Mouse (Mus musculus) forebrain, postnatal 0 days (tissue): ENCODE data around the gene Hs3st2. TPM values are rescaled to one million over a fixed set of nuclear protein-coding genes. Genes with fewer than 3 reads are reported as not detected.
A peak's percentile ranks its signal among the peaks of the same experiment; 100 is the strongest.
"Not testable (repeated sequence)": the region's sequence is repeated elsewhere in the genome, so short reads cannot be mapped to it uniquely, and the experiment has no call there.

ENCODE experiments used
- ATAC-seq: fragments of 200-750 bp; cut with Nextera tagmentation; 2 replicates; pipeline ENCODE4 v1.8.0; 2017; ENCODE audit warnings: mild to moderate bottlenecking, moderate library complexity
- DNase-seq: peaks from one replicate; pipeline ENCODE4 v3.0.0-alpha.2; 2015
- H3K27ac ChIP-seq: fragments of 300-500 bp; sonication (generic); 2 replicates; pipeline ENCODE4 v1.5.1; 2014; ENCODE audit warnings: low read depth, mild to moderate bottlenecking, antibody characterized with exemption, low read length, moderate library complexity, mixed read lengths
- H3K27me3 ChIP-seq: fragments of 300-500 bp; sonication (generic); 2 replicates; pipeline ENCODE4 v1.6.1; 2014; ENCODE audit warnings: mild to moderate bottlenecking, low read length, mixed read lengths; ENCODE audit not compliant: insufficient read depth
- H3K36me3 ChIP-seq: fragments of 300-500 bp; sonication (generic); 2 replicates; pipeline ENCODE4 v1.6.1; 2014; ENCODE audit warnings: mild to moderate bottlenecking, moderate library complexity; ENCODE audit not compliant: insufficient read depth
- H3K4me1 ChIP-seq: fragments of 300-500 bp; sonication (generic); 2 replicates; pipeline ENCODE4 v1.6.1; 2014; ENCODE audit warnings: antibody characterized with exemption; ENCODE audit not compliant: insufficient read depth
- H3K4me2 ChIP-seq: fragments of 300-500 bp; sonication (generic); 2 replicates; pipeline ENCODE4 v1.6.1; 2014; ENCODE audit warnings: low read depth, mild to moderate bottlenecking, moderate library complexity
- H3K4me3 ChIP-seq: fragments of 300-500 bp; sonication (generic); 2 replicates; pipeline ENCODE4 v1.5.1; 2014; ENCODE audit warnings: low read depth, low read length, mixed read lengths
- H3K9ac ChIP-seq: fragments of 300-500 bp; sonication (generic); 2 replicates; pipeline ENCODE4 v1.6.1; 2014; ENCODE audit warnings: mild to moderate bottlenecking
- H3K9me3 ChIP-seq: fragments of 300-500 bp; sonication (generic); 2 replicates; pipeline ENCODE4 v1.6.1; 2016; ENCODE audit warnings: low read length
- CTCF ChIP-seq: sonication (generic); IDR thresholded peaks from 2 replicates; pipeline ENCODE4 v1.5.1; 2016; ENCODE audit warnings: antibody characterized with exemption, control low read depth, low read depth
- WGBS: fragments of 180-500 bp; shearing (Covaris S2); extraction: QIAGEN DNeasy Blood & Tissue Kit; methylation state at CpG from one replicate; pipeline ENCODE4 v1.1.7; 2014; 5-methylcytosine and 5-hydroxymethylcytosine counted together
- polyA plus RNA-seq: library from polyadenylated mRNA; unstranded; fragments of >200 nt; fragmentation: Nextera tagmentation; extraction: Ambion mirVana; gene quantifications from 2 replicates; pipeline ENCODE4 v1.2.1, GENCODE M21; 2015
- total RNA-seq: library from RNA; depleted of rRNA; stranded (reverse); fragments of >200 nt; gene quantifications from 2 replicates; pipeline ENCODE4 v1.2.3, GENCODE M21; 2014; rRNA removed

Hs3st2 gene
- total RNA-seq (17.9 and 28.3 TPM in 2 replicates), polyA plus RNA-seq (22.3 and 31.7 TPM in 2 replicates)

DNA sequence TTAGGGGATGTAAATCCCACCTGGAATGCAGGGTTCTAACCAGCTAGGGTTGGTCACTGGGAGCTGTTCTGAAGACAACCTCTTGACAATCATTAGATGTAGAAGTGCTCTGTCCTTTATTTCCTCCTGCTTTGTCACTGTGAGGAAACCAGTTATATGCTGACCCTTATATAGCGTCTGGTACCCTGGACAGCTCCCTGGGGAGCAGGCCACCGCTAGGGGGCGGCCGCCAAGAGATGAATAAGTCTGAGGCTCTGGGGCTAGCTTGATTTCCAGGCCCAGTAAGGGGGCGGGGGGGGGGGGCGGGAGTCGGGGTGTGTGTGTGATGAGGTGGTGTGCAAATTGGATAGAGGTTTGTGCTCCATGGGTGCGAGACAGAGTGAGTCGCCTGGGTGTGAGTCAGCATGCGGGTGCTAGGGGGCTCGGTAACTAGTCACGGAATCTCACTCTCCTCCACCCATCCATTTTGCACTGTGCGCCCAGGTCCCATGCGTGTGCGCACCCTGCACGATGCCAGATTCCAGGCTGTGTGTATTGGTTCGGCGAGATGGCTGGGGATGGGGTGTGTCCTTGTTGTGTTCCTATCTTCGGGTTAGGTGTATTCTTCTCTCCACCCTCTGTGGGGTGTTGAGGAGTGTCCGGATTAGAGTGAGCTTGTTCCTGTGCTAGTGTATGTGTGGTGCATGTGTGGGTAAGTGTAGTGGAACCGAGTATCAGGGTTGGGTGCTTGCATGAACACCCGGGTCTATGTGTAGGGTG lies at the start of gene Hs3st2:
Gene Hs3st2 (plus strand): TSS at position 635 of the 759 bp plus-strand sequence.
- 2% methylated on average over 22 of the region's 22 CpGs for WGBS
- Histone ChIP-seq H3K27me3 (peaks cover 27% of the 10 kb centered on the region), H3K9me3 (no peaks in the 10 kb centered on the region), H3K27ac (no peak within 1 kb of the TSS), H3K9ac (peak within 1 kb of the TSS; percentile 56), H3K4me2 (peak within 1 kb of the TSS; percentile 92), H3K36me3 (no peaks in the 10 kb centered on the region), H3K4me3 (peak within 1 kb of the TSS; percentile 58), H3K4me1 (0 out of 2 replicates have a peak, but pooled peaks cover 5% of the 10 kb centered on the region)
- ATAC-seq (peak; percentile 52), DNase-seq (peak; percentile 67)
- peak; percentile 63 for TF ChIP-seq CTCF

DNA sequence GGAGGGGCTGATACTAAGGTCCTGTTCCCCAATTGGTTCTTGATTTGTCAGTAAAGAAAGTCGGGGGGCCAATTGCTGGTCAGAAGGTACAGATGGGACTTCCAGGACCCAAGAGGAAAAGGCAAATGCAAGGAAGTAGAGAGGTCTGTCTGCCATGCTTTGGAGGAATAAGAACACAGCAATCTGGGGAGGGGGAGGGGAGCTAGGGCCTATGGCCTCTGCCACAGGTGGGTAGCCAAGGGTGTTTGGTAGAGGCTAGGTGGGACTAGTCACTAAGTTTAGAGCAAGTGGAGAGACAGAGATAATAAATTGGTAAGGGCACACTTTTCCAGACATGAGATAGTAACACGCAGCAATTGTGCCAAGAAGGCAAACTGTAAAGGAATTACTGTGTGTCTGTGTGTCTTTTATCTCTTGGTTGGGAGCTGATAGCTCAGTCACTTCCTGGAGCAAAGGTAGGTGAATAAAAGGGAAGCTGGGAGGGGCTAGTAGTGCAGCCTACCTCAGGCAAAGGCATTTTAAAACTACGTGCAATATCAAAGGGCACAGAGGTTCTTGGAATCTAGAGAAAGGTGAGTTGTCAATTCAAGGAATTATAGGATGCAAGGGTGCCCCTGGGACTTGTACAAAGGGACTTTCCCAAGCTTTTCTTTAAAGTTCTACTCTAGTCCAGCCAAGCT lies 43.2 kb upstream of the Hs3st2 start:
- Histone ChIP-seq H3K9ac (no peak overlapping the region), H3K4me2 (no peak overlapping the region), H3K27ac (no peak overlapping the region), H3K9me3 (no peaks in the 10 kb centered on the region), H3K27me3 (no peaks in the 10 kb centered on the region), H3K4me3 (no peak overlapping the region), H3K4me1 (no peaks in the 10 kb centered on the region), H3K36me3 (no peaks in the 10 kb centered on the region)
- ATAC-seq = no peak
- no peak for DNase-seq
- WGBS = 85% methylated on average over 3 of the region's 3 CpGs
- no peak for TF ChIP-seq CTCF

DNA sequence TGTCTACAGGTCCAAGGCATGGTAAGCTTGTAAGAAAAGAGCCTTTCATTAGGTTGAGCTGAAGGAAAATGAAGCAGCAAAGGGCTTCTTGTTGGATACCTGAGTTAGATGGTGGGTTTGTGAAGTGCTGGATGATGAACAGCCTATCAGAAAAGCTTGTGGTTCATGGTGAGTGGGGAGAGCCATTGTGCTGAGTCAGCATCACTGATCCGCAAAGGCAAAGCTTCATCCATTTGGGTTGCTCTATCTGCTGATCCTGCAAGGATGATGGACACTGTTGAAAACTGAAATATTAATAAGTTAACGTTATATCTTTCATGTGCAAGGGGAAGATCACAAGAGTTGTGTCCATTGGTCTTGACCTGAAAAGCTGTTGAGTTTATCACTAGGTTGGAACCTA lies 40.0 kb upstream of the Hs3st2 start:
- Histone ChIP-seq H3K27me3 (no peaks in the 10 kb centered on the region), H3K9ac (no peak overlapping the region), H3K4me1 (no peaks in the 10 kb centered on the region), H3K36me3 (no peaks in the 10 kb centered on the region), H3K9me3 (no peaks in the 10 kb centered on the region), H3K4me3 (no peak overlapping the region), H3K27ac (no peak overlapping the region), H3K4me2 (no peak overlapping the region)
- no peak for DNase-seq
- no peak for TF ChIP-seq CTCF
- 89% methylated on average over 2 of the region's 2 CpGs for WGBS
- ATAC-seq = no peak

DNA sequence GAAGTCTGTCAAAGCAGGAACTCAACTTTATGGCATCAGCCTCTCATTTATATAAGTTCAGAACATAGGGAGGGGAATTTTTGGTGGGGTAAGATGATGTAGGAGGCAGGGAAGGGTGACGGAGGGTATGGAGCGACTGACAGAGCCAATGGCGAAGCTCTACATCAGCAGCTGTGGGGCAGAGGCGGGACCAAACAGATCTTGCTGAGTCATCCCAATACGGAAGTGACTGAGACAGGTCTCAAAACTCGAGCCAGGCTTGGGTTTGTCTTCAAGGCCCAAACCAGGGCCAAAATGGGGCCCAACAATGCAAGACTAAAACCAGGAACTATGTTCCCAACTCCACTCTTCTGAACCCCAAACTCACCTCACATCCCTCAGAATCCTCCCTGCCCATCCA lies 30.2 kb upstream of the Hs3st2 start:
- not testable (repeated sequence) for DNase-seq, H3K36me3 ChIP-seq, ATAC-seq, H3K4me2 ChIP-seq, H3K9me3 ChIP-seq, H3K4me3 ChIP-seq, H3K27me3 ChIP-seq, H3K27ac ChIP-seq, H3K9ac ChIP-seq, H3K4me1 ChIP-seq
- 91% methylated on average over 6 of the region's 6 CpGs for WGBS

DNA sequence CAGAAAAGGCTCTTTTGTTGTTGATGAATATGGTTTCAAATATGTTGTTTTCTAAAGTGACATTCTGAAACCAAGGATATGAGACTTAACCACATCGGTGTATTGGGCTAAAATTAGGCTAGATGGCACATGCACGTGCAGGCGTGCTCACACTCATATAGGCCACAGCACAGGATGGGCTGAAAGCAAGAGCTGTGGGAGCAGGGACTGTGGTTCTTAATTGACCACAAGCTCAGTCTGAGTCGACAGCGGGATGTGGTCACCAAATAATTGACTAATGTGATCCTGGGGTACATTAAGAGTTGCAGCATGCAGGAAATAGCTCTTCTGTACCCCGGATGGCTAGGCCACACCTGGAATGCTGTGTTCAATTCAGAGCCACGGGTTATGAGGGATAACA lies 26.1 kb upstream of the Hs3st2 start:
- no peak overlapping the region for H3K4me2 ChIP-seq
- no peak for ATAC-seq
- WGBS = 92% methylated on average over 7 of the region's 7 CpGs
- TF ChIP-seq CTCF = no peak
- H3K9ac ChIP-seq = no peak overlapping the region
- no peaks in the 10 kb centered on the region for H3K9me3 ChIP-seq
- H3K27ac ChIP-seq = no peak overlapping the region
- H3K4me3 ChIP-seq = no peak overlapping the region
- H3K27me3 ChIP-seq = no peaks in the 10 kb centered on the region
- DNase-seq = no peak
- H3K4me1 ChIP-seq = no peaks in the 10 kb centered on the region
- H3K36me3 ChIP-seq = no peaks in the 10 kb centered on the region

DNA sequence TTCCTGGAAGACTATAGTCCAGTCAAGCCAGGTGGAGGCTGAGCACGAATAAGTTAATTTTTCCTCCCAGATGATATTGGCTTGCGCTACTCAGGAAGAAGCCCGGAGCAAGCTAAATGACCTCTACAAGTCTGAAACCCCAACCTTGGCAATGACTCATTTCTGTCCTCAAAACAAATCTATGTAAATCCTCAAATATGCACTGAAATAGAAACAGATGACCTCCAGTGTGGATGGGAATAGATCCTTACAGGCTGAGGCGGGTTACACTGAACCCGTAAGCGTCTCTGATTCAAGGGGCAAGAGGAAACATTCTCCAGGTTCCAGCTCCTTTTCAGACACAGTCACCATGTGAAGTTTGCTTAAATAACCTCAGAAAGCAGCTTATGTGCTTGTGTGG lies 24.5 kb upstream of the Hs3st2 start:
- Histone ChIP-seq H3K4me2 (no peak overlapping the region), H3K9me3 (no peaks in the 10 kb centered on the region), H3K9ac (no peak overlapping the region), H3K4me1 (no peaks in the 10 kb centered on the region), H3K27ac (no peak overlapping the region), H3K36me3 (no peaks in the 10 kb centered on the region), H3K4me3 (no peak overlapping the region), H3K27me3 (no peaks in the 10 kb centered on the region)
- WGBS = 92% methylated on average over 6 of the region's 6 CpGs
- no peak for ATAC-seq
- no peak for TF ChIP-seq CTCF
- no peak for DNase-seq

DNA sequence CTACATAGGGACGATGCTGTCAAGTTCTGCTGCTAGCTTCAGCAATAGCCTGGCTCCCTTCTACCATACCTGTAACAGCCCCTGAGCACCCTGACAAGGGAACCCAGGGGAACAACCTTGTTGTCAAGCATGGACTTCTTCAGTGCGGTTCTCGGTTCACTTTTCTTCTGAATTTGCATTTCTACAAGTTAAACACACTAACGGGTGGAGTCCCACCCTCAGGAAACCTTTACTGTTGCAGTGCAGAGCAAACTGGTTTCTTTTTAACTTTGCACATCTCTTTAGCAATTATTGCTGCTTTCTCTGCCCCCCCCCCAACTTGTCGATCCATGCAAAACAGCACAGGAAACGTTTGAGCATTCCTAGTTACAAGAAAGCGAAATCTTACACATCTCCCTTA lies 19.7 kb upstream of the Hs3st2 start:
- ATAC-seq (no peak), DNase-seq (no peak)
- no peak for TF ChIP-seq CTCF
- 83% methylated on average over 7 of the region's 7 CpGs for WGBS
- H3K9ac ChIP-seq = no peak overlapping the region
- H3K4me1 ChIP-seq = no peaks in the 10 kb centered on the region
- no peaks in the 10 kb centered on the region for H3K9me3 ChIP-seq
- H3K36me3 ChIP-seq = no peaks in the 10 kb centered on the region
- no peak overlapping the region for H3K27ac ChIP-seq
- no peak overlapping the region for H3K4me3 ChIP-seq
- no peaks in the 10 kb centered on the region for H3K27me3 ChIP-seq
- H3K4me2 ChIP-seq = no peak overlapping the region
